Mouse (Mus musculus) layer of hippocampus, adult 8-10 months (tissue): ENCODE measurements around the gene Dennd2a. TPM values are rescaled to one million over a fixed set of nuclear protein-coding genes. Genes with fewer than 3 reads are reported as not detected.

ENCODE experiments used
- DNase-seq, 2 experiments: peaks; one replicate each; pipeline ENCODE4 v3.0.0; 2022; ENCODE audit warnings: low spot score in 2 of 2
- total RNA-seq, 4 experiments: library from RNA; stranded (reverse); gene quantifications; 2 replicates each; pipeline ENCODE4 v1.2.4; 2022

Gene Dennd2a
- total RNA-seq, 4 experiments from 2014 or later: 31.0 to 41.5 (median 36.2) TPM

DNA sequence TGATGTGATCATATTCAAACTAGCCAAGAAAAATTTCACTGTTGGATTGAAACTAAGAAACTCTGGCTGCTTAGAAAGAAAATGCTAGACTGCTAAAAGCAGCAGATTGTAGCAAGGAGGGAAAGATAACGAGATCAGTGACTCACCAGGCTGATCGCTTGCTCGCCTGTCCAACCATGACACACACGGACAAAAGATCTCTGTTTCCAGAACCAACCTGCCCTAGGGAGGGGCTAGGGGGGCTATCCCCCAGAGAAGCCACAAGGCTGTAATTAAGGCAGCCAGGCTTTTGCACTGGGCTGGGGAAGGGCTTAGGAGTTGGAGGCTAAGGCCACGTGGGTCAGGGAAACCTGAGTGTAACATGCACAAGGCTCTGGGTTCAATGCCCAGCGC, 41.9 kb downstream of the Dennd2a start:
- DNase-seq: no peak

GRCm38 (mm10) chr6:39515040-39515738, 42.5 kb downstream of the Dennd2a start:
- no peak for DNase-seq

- no peak for DNase-seq
Measured at GRCm38 (mm10) chr6:39503476-39503875, 54.2 kb downstream of the Dennd2a start.

DNA sequence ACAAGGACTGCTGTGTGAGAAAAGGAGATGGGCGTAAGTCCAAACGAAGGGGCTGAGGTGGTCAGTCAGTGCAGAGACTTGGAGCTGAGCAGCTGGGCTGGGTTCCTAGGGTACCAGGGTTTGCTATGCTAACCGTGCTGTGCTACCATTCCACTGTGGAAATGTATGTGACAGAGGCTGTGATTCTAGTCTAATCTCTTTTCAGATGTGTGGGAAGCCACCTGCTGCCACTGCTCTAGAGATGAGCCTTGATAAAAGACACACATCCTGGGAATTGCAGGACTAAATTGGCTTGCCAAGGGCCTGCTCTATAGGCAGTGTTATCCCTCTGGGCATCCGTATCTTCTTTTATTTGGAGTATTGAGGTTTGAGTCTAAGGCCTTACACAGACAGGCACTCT, 60.5 kb downstream of the Dennd2a start:
- no peak for DNase-seq

- peak; percentile 77 to 80 for DNase-seq
Measured at GRCm38 (mm10) chr6:39493129-39493714, 64.4 kb downstream of the Dennd2a start.

DNA sequence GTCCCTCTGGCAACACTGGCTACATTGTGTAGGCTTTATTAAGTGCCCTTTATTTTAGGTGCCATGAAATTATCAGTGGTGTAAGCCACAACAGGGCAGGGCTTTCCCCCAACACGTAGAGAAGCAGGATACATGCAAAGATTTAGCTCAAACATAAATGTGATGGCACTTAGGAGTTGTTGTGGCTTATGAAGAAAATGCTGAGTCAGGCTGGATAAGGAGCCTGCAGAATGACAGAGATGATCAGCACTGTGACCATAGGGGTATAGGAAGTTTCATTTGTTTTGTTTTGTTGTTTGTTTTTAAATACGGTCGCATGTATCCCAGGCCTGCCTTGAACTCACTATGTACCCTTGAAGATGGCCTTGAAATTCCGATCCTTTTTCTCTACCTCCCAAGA, 65.5 kb downstream of the Dennd2a start:
- DNase-seq: no peak

GRCm38 (mm10) chr6:39491203-39491602, 66.5 kb downstream of the Dennd2a start:
- DNase-seq: no peak

DNA sequence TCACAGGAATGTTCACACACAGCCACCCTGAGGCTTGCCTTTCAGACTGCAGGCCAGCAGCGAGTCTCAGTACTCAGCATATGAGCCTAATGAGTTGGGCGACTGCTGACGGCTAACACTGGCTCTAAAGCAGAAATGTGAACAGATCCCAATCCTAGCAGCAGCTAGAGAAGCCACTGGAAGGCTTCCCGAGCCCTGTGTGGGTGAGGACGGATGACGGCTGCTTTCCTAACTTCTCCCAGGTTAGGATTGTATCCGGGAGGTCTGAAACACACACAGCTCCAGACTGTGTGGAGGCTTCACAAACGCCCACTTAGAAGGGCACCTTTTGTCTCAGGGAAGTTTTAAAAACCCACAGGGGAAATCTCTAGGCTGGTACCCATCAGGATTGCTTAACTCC, 69.4 kb downstream of the Dennd2a start:
- DNase-seq: peak; percentile 38 to 39

- DNase-seq: no peak
Measured at GRCm38 (mm10) chr6:39483656-39484055, 74.0 kb downstream of the Dennd2a start.

GRCm38 (mm10) chr6:39478509-39479150, 79.0 kb downstream of the Dennd2a start:
- DNase-seq: peak; percentile 48 to 69

DNA sequence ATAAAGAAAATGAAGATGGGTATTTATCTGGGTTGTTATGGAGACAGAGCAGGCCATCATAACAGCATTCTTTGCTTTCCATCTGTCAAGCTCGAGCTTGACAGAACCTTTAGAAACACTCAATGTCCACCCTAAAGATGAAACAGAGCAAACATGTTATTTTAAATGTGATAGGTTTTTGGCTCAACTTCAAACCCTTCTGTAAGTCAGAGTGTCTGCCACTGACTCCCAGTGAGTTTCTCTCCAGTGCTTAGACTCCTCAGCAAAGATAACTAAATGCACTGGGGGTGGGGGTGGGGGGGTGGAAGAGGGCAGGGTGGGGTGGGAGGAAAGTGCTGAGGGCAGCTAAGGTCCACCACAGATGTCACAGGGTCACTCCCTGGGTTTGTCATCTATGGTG, 81.0 kb downstream of the Dennd2a start:
- no peak for DNase-seq

GRCm38 (mm10) chr6:39474424-39474823, 83.2 kb downstream of the Dennd2a start:
- no peak for DNase-seq

- no peak for DNase-seq
Measured at GRCm38 (mm10) chr6:39472837-39473236, 84.8 kb downstream of the Dennd2a start.

DNA sequence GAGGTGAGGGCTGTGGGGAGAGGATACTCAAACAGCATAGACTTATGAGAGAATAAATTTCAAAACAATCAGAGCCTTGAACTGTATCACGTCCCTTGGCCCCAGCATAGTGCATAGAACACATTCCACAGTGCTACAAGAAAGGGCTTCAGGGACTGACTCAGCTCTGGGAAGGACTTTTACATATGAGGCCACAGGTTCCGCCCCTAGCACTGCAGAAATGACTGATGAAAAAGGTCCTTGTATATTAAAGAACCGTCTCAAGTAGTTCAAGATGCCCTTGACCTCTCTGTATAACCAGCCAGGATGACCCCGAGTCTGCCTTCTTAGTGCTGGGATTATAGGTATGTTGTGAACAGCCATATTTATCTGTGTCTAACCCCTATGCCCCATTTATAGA, 85.4 kb downstream of the Dennd2a start:
- no peak for DNase-seq

GRCm38 (mm10) chr6:39470076-39470475, 87.6 kb downstream of the Dennd2a start:
- DNase-seq: peak in 1 of 2 experiments; percentile 39

DNA sequence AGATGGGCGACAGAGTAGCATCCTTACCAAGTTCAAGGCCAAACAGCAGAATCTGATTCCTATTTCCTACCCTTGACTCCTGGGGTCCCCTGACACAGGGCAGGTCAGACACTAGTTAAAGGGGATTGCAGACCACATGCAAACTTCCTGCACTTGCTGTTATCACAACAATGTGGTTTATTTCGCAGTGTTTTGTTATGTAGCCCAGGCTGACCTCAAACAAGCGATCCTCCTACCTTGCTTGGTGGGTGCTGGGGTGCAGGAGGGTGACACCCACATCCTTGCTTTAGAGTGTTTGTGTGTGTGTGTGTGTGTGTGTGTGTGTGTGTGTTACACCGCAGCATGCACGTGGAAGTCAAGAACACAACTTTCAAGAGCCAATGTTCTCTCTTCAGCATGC, 88.2 kb downstream of the Dennd2a start:
- DNase-seq: no peak

DNA sequence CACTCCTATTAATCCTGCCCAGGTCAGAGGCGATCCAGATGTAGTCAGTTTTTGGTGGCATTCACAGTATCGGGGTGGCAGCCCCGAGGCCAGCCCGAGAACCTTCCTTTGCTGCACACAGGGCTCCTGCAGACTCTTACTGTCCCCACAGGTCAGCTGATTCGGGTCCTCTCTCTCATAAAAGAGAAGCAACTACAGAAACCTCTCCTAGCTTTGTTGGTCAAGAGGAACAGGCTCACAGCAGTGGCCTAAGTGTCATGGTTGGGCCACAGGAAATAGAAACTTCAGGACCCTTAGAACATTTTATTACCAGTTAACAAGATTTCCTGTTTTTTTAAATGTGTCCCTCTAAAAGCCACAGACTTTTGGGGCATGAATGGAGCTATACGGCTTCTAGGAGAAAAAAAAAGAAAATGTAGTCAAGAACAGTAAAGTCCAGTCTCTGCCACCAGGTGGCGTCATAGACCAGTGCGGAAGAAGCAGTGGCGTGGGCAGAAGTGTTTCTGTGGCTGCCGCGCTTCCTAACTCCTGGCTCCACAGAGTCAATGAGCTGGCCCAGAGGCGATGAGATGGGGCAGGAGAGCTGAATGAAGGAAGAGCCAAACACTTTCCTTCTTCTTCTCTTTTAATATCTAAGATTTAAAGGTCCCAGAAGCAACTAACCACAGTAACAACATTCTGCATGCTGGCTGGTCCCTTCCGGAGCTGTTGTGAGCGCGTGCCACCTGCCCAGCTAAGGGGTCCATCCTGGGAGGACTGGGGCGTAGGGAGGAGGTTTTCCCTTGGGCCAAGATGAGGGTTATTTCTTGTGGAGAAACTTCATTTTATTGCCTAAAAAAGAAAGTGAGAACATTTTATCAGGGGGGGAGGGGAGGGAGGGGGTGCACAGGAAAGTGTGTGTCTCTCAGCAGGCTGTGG, 94.8 kb downstream of the Dennd2a start:
- DNase-seq: peak; percentile 62 to 85

GRCm38 (mm10) chr6:39460040-39460439, 97.6 kb downstream of the Dennd2a start:
- DNase-seq: no peak

DNA sequence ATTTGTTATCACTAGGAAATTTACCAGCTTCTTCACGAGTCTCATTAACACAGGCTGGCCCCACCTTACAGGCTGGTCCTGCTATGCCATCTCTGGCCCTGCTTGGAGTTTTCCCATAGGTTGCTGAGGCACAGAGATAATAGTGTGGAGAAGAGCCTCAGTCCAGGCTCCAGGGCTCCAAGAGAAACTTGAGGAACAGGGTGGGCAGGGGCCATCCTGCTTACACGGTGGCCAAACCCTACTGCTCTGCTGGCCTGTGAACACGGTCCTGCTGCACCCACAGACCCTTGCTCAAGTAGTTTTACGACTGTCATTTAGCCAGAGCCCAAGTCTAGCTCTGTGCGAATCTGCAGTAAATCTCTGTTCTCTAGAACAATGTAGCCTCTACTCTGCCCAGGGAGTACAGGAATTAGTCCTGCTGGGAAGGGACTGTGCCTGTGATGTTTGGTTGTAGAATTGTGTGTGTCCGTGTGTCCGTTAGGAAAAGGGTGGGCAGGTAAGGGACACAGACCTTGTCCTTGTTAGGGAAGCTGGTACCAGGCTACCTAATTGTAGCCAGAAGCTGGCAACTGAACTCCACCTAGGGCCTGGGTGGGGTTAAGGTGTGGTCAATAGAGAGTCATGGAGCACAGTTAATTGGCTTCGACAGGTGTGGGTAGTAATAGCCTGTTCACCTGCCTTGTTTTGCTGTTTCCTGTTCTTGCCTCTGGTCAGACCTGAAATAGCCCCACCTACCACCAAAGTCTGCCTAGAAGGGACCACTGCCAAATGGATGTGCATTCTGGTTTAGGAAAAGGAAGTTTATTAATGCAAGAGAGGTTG, 102.1 kb downstream of the Dennd2a start:
- DNase-seq: no peak

GRCm38 (mm10) chr6:39454616-39455015, 103.1 kb downstream of the Dennd2a start:
- DNase-seq: no peak

GRCm38 (mm10) chr6:39453564-39453963, 104.1 kb downstream of the Dennd2a start:
- DNase-seq: no peak
